Mouse (Mus musculus): Measurements from ENCODE around the gene Ccdc90b.

GRCm38 (mm10) chr7:92560986-92561876 lies at the start of gene Ccdc90b:
- TF ChIP-seq CTCF (IDR thresholded peaks at IDR 0.05; ENCODE audit: insufficient read depth, low read depth, low read length) (peak; percentile 45; the same call in 1 of the 2 replicates), POLR2A (IDR thresholded peaks at IDR 0.05; ENCODE audit: insufficient read depth, low read depth, low read length) (peak; percentile 70)

Data from olfactory bulb, adult 2 months (tissue).